Mouse (Mus musculus) layer of hippocampus, adult 9-10 months (tissue): ENCODE data around the gene Gm19935.

Source experiments
- DNase-seq: peaks from one replicate; pipeline ENCODE4 v3.0.0; 2022; ENCODE audit warnings: low spot score

Gm19935 gene

DNA sequence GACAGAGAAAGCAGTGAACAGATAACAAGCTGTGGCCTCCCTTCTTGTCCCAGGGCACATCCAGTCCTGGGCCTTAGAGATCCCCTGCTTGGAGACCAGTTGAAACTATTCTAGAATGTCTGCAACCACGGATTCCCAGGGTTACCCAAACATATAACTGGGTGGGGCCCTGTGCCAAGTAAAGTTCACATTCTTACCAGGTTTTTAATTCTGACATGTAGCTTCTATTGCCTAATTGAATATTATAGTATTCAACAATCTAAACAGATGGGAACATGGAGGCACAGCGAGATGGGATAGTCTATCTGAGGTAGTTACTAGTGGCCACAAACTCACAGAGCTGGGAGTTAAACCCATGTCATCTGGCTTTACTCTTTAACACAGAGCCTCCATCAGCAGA, at the start of gene Gm19935:
TSS of gene Gm19935 (minus strand) at position 101 of the 400 bp plus-strand sequence.
- DNase-seq = no peak

DNA sequence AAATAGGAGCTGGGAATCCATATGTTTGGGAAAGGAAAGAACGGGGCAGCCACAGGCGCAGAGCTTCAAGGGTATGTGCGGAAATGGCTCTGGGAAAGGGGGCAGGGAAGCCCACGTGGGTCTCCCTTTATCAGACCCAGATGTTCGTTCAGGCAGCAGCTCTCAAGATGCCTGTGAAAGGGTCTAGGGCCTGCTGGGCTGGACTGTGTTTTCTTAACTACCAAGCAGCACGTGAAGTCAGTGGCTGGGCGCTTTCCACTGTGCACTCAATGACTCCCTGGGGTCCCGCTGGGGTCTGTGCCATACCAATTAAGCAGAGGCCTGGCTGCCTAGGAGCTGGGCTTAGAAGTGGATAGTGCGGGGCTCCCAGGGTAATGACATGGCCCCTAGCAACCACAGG, 44.8 kb upstream of the Gm19935 start:
- no peak for DNase-seq

- DNase-seq = no peak
Measured at GRCm38 (mm10) chr8:90861266-90861944, 44.2 kb upstream of the Gm19935 start.

- no peak for DNase-seq
Measured at GRCm38 (mm10) chr8:90858071-90858470, 40.9 kb upstream of the Gm19935 start.

DNA sequence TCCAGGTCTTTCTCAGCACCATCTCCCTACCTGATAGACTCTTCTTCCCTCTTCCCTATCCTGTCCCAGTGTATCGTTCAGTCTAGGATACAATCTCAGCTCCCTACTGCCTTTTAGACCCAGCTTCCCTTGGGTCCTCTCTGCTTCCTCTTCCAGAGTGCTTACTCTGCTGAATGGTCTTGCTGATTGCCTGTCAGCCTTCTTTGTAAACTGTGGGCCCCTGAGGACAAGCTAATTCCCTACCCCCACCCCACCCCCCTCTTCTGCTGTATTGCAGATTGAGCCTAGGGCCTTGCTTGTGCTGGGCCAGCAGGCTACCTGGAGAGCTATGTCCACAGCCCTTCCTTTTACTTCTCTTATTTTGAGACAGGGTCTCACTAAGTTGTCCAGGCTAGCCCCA, 39.8 kb upstream of the Gm19935 start:
- DNase-seq = no peak

DNA sequence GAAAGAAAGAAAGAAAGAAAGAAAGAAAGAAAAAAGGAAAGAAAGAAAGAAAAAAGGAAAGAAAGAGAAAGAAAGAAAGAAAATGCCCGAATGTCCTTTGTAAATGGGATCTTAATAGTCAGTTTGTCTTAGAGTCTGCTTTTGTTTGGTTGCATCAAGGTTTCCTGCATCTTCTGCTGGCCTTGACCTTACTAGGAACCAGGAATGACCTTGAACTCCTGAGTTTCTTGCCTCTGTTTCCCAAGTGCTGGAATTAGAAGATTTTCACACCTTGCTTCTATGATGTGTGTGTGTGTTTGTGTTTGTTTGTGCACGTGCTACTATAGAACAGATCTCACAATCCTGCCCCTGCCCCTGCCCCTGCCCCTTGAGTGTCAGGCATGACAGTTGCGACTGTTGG, 39.0 kb upstream of the Gm19935 start:
- no peak for DNase-seq

- DNase-seq = no peak
Measured at GRCm38 (mm10) chr8:90854671-90855161, 37.5 kb upstream of the Gm19935 start.

DNA sequence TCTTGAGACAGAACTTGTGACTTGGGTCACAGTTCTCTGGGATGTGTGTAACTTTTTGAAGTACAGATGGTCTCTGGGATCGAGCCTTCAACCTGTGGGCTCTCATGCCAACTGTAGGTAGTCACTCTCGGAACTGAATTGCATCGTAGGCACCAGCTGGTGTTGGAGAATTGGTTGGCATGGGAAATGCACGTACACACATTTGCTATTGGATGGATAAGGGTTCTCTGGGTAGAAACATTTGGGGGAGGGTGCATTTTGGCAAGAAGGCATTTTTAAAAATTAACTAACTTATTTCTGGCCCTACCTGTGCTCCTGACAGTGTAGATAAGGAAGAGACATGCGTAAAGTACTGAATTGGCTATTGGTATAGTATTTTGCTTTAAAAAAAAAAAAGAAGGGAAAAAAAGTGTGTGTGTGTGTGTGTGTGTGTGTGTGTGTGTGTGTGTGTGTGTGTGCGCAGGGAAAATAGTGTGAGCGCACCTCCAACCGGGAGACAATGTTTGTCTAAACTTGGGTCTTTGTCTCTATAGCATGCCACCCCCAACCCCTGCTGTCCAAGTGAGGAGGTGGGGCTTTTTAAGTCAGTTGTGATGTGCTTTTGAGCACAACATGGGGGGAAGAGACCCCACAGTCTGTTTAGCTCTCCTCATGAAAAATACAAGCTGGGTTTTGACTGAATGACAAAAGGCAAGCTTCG, 36.9 kb upstream of the Gm19935 start:
- DNase-seq = no peak

- DNase-seq = no peak
Measured at GRCm38 (mm10) chr8:90851544-90851943, 34.4 kb upstream of the Gm19935 start.

- no peak for DNase-seq
Measured at GRCm38 (mm10) chr8:90849462-90850050, 32.4 kb upstream of the Gm19935 start.

DNA sequence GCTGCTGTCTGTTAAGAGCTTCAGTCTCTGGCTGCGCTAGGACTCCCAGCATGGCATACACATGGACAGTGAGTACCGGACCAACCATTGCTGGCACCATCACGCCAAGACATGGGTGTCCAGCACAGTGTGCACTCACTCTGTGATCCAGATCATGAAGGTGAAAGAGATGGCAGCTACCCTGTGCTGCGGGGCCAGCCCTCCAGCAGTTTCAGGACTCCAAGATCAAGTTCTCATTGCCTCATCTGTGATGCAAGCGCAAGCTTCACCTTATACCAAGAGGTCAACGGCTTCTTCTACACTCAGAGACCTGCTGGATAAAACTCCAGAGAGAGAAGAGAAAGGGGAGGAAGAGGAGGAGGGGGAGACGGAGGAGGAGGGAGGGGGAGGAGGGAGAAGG, 30.8 kb upstream of the Gm19935 start:
- no peak for DNase-seq

DNA sequence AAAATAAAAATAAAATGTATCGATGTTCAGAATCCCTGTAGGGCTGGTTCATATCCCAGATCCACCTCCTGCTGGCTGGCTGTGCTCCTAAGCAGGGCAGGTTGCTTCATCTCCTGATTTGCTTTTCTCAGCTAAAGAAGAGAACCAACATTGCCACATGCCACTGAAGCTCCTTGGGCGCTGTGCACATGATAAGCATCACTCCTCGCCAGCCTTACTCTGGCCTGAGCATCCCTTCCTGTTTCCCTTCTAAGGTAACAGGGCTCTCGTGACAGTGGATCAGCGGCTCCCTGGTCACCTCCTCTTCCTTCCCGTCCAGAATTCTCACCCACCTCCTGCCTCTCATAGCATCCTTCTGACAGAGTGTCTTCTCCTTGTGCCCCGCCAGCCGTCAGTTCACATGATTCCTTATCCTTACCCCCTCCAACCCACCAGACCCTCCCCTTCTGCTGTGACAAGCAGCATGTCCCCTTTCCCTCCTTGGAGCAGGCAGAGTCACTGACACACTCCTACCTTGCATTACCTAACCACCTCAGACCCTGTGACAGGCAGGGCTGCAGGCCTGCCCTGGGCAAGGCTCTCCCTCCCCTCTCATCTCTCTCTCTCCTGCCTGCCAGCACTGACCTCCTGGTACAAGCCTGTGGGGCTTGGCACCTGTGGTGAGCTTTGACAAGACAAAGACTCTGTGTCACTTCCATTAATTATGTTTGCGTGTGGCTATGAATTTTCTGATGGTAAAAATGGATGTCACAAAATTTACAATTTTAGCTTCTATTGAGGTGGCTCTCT, 27.2 kb upstream of the Gm19935 start:
- no peak for DNase-seq

GRCm38 (mm10) chr8:90843127-90843526, 25.9 kb upstream of the Gm19935 start:
- no peak for DNase-seq

GRCm38 (mm10) chr8:90841321-90841720, 24.1 kb upstream of the Gm19935 start:
- no peak for DNase-seq

GRCm38 (mm10) chr8:90839725-90840714, 22.8 kb upstream of the Gm19935 start:
- DNase-seq = no peak

- no peak for DNase-seq
Measured at GRCm38 (mm10) chr8:90837440-90837839, 20.2 kb upstream of the Gm19935 start.

GRCm38 (mm10) chr8:90834321-90834672, 17.1 kb upstream of the Gm19935 start:
- no peak for DNase-seq

DNA sequence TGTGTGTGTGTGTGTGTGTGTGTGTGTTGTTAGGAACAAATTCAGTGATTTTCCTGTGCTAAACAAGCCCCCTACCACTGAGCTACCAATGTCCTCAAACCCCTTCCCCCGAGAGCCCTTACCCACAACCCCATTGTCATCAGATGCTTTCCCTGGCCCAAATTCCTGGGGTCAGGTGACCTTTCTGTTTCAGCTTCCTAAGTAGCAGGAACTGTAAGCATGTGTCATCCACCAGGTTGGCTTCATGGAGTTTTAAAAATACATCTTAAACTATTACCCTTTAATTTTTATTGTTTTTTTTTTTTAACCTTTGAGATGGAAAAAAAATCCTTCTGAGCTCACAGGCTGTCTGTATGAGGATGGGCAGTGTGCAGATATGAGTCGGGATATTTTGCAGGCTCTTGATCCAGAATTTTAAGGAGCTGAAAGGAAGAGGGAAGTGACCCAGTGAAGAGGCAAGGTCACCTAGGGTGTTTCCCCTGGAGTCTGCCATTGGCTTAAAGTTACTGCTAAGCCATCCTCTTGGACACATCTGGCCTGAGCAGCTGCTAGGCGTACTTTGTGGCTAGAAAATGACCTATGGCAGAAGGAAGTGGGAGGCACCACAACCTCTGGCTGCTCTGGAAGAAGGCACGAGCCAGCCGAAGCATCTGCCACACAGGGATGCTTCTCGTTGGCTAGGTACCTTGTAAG, 16.6 kb upstream of the Gm19935 start:
- no peak for DNase-seq

DNA sequence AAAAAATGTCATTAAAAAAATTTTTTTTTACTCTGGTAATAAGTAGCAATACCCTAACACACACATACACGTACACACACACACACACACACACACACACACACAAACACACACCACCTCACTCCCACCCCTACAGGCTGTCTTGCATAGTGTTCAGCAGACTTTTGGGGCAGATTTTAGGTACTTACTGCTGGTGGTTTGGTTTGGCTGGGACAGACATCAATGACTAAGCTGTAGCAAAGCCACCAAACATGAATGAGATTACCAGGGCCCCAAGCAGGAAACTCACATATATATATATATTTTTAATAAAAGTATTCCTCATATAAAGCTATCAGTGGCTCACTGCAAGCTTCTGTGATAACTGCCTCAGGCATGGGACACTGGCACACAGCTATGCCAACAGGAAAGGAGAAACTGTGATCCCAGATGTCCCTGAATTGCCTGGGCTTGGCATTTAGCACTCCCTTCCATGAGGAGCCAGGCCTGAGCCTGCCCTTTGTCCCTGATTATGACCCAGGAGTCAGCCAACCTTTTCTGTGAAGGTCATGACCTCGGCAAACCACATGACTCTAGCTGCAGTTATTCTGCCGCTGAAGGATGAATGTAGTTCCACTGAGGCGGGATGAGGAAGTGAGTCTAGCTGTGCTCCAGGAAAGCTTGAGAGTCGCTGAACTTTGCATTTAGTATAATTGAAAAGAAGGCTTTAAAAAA, 15.5 kb upstream of the Gm19935 start:
- DNase-seq = no peak

DNA sequence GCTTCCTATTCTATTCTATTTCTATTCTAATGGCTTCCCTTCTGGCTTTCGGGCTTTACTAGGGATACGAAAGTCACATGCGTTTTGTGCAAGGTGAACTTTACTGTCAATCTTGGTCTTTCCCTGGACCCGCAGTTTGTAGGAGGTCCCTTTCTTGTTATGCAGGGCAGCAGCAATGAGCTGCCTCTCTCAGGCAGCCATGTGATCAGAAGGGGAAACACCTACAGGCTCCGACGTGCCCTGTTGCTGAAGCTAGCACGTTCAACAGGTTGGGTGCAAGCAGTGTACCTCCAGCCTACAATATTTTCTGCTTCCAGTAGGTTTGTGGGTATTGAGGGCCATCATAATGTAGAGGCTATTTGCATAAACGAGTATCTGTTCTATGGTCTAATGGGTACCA, 13.8 kb upstream of the Gm19935 start:
- no peak for DNase-seq
